Mouse (Mus musculus) spleen, adult 2 months (tissue): ENCODE measurements around the gene Ankrd63.

Source experiments
- CTCF ChIP-seq: fragments of 200-500 bp; IDR thresholded peaks from 2 replicates; pipeline ENCODE4 v1.5.1; 2011; ENCODE audit warnings: mild to moderate bottlenecking, inconsistent platforms; ENCODE audit not compliant: insufficient read depth, insufficient read length, insufficient replicate concordance; ENCODE audit errors: extremely low read depth
- POLR2A ChIP-seq: fragments of 200-500 bp; IDR thresholded peaks from 2 replicates; pipeline ENCODE4 v1.6.1; 2011; ENCODE audit warnings: low read depth, low read length, inconsistent platforms

DNA sequence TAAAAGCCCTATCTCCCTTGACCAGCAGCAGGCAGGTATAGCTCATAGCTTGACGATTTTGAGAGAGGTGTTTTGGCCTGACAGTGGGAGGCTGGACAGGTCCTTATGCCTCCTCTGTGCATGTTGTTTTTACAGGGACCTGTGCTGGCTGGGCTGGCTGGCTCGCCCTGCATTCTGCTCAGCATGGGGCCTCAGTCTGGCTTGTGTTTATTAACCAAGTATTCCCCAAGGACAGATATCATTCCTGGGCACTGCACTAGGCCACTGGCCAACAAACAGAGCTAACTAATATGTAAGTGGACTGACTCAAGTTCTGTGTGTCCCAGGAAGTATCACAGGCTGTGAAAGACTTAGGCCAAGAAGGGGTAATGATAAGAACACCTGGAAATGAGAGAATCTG, 34.0 kb downstream of the Ankrd63 start:
- no peak for TF ChIP-seq CTCF
- TF ChIP-seq POLR2A, result no peak
